In genomic region chr8:66869211-66869932, GRCm38 (mm10) we compare ENCODE assay signal across 24 mouse cellular contexts. TPM values are rescaled to one million over a fixed set of nuclear protein-coding genes. Genes with fewer than 3 reads are reported as not detected.
DNase-seq lines count a peak whose midpoint lies in the region; ATAC-seq and TF ChIP-seq lines count a peak whose summit lies in the region.
"Had no signal": no experiment of that assay in that cellular context is flagged by ENCODE, and none has a peak within 500 bp of the region (broad histone marks: within the 10 kb centered on the region; RNA-seq: fewer than 3 reads in every experiment).

No protein-coding gene starts in this region.

- H3K36me3 ChIP-seq in E14TG2a.4 (ENCODE audit: insufficient read depth, low read length): peaks cover 57% of the 10 kb centered on the region

- no peak for TF ChIP-seq CTCF in E14TG2a.4 (conservative IDR thresholded peaks at IDR 0.05; ENCODE audit: low read length)

- no peaks in the 10 kb centered on the region for H3K9me3 ChIP-seq in E14TG2a.4 (ENCODE audit: low read length)
- H3K9me3 ChIP-seq: forebrain, embryonic 15.5 days; hindbrain, embryonic 13.5 days; megakaryocyte, embryonic 14.5 days; midbrain, embryonic 12.5 days had no signal

- H3K4me3 ChIP-seq in E14TG2a.4 (replicated peaks; ENCODE audit: low read length): peak overlapping the region; percentile 41
- H3K4me3 ChIP-seq: forebrain, embryonic 15.5 days; hindbrain, embryonic 13.5 days; megakaryocyte, embryonic 14.5 days; midbrain, embryonic 12.5 days had no signal

- ATAC-seq in megakaryocyte progenitor cell, adult 5-6 weeks (replicated peaks; ENCODE audit: poor library complexity): peak; percentile 34; the same call in 1 of the 2 replicates
- ATAC-seq: forebrain, embryonic 15.5 days had no signal

- no peaks in the 10 kb centered on the region for H3K27me3 ChIP-seq in E14TG2a.4 (ENCODE audit: insufficient read depth, low read length)
- H3K27me3 ChIP-seq: forebrain, embryonic 15.5 days; hindbrain, embryonic 13.5 days; megakaryocyte, embryonic 14.5 days; midbrain, embryonic 12.5 days had no signal

- H3K4me1 ChIP-seq in E14TG2a.4 (replicated peaks; ENCODE audit: low read depth, low read length): peaks cover 95% of the 10 kb centered on the region
- H3K4me1 ChIP-seq: forebrain, embryonic 15.5 days; hindbrain, embryonic 13.5 days had no signal

- intact Hi-C loops in heart, postnatal 14 days (cut with DNase I): no loop called here

- DNase-seq in embryo, embryonic 9.5 days (ENCODE audit: extremely low spot score): peak; percentile 4
- DNase-seq in embryo, embryonic 11 days: no peak
- peak; percentile 90 for DNase-seq in R1 (ENCODE audit: low read depth, low spot score)
- no peak for DNase-seq in layer of hippocampus, adult 18-20 months (ENCODE audit: low spot score in 2 of 2)
- no peak for DNase-seq in heart, postnatal 14 days
- DNase-seq: adrenal gland, postnatal 10 days; cerebellum, adult 8-10 months; cerebellum, postnatal 25 days; gastrocnemius, postnatal 10 days; heart, postnatal 4 days; kidney, adult 11 months; kidney, postnatal 14 days; liver; lung, embryonic 14.5 days; lung, postnatal 14 days; spleen, adult 18-20 months; thymus, adult 18-20 months; thymus, postnatal 36 days had no signal

RNA-seq across cellular contexts. Expression of gene Naf1, which starts 9.4 kb away (rescaled TPM):
- 68.6 and 75.4 TPM in 2 replicates for total RNA-seq in megakaryocyte progenitor cell, adult 5-6 weeks (2015)
- total RNA-seq in megakaryocyte progenitor cell, adult 5-6 weeks (2017): 9.4 and 13.7 TPM in 2 replicates
- total RNA-seq in layer of hippocampus, adult 18-20 months (2021): 10 to 100 TPM; 13.7 to 15.2 TPM
- 1 to 10 TPM; 5.5 to 5.9 TPM for total RNA-seq in heart, postnatal 14 days (2021)

Comparison
In these comparisons a context has a peak if more than half of its experiments do, and no peak if none do; other contexts are left out.
1. DNase-seq: peak in embryo, embryonic 9.5 days (single experiment) and R1 (single experiment); none in embryo, embryonic 11 days (single experiment), layer of hippocampus, adult 18-20 months (0 of 2) and heart, postnatal 14 days (0 of 2).